Mouse (Mus musculus) bone marrow, adult 2 months (tissue): ENCODE measurements around the gene 4930583I09Rik. TPM values are rescaled to one million over a fixed set of nuclear protein-coding genes. Genes with fewer than 3 reads are reported as not detected.

Experiments used
- H3K27ac ChIP-seq: fragments of 200-500 bp; 2 replicates; pipeline ENCODE4 v1.5.1; 2012; ENCODE audit warnings: low read depth, mild to moderate bottlenecking, control low read depth, inconsistent platforms, low read length; ENCODE audit not compliant: control insufficient read depth, poor library complexity, insufficient read depth
- H3K4me1 ChIP-seq: fragments of 200-500 bp; 2 replicates; pipeline ENCODE4 v1.6.1; 2011; ENCODE audit warnings: low read length; ENCODE audit not compliant: control insufficient read depth, insufficient read depth
- H3K4me3 ChIP-seq: fragments of 200-500 bp; replicated peaks from 2 replicates; pipeline ENCODE3; 2011; ENCODE audit warnings: mild to moderate bottlenecking, low read depth, low read length, control low read depth; ENCODE audit not compliant: control insufficient read depth
- CTCF ChIP-seq: fragments of 200-500 bp; IDR thresholded peaks from 2 replicates; pipeline ENCODE4 v1.5.1; 2011; ENCODE audit warnings: low read length, control low read depth; ENCODE audit not compliant: control insufficient read depth, insufficient read depth
- POLR2A ChIP-seq: fragments of 200-500 bp; IDR thresholded peaks from 2 replicates; pipeline ENCODE4 v1.6.1; 2011; ENCODE audit warnings: low read depth, mild to moderate bottlenecking, control low read depth, low read length, borderline replicate concordance; ENCODE audit not compliant: control insufficient read depth
- WGBS: fragments of 180-500 bp; shearing (Covaris S2); methylation state at CpG from one replicate; pipeline ENCODE4 v1.1.7; 2018; 5-methylcytosine and 5-hydroxymethylcytosine counted together
- polyA plus RNA-seq: library from polyadenylated mRNA; stranded (reverse); fragments of >200 nt; gene quantifications from 2 replicates; pipeline ENCODE4 v1.2.4, GENCODE M21; 2011; ENCODE audit warnings: low replicate concordance; ENCODE audit not compliant: missing spikeins, insufficient read depth, insufficient read length

4930583I09Rik gene
- polyA plus RNA-seq, 1 experiment, result not detected

- Histone ChIP-seq H3K4me1 (no peaks in the 10 kb centered on the region), H3K4me3 (no peak overlapping the region), H3K27ac (no peak overlapping the region)
- TF ChIP-seq POLR2A (no peak), CTCF (no peak)
- WGBS, result 87% methylated on average over 3 of the region's 3 CpGs
Measured at GRCm38 (mm10) chr17:64789175-64789574, 46.7 kb downstream of the 4930583I09Rik start.

- TF ChIP-seq CTCF, result no peak
- H3K4me3 ChIP-seq, result no peak overlapping the region
- no peak overlapping the region for H3K27ac ChIP-seq
- no peaks in the 10 kb centered on the region for H3K4me1 ChIP-seq
- WGBS, result 82% methylated on average over 13 of the region's 13 CpGs
Measured at GRCm38 (mm10) chr17:64788301-64788700, 47.6 kb downstream of the 4930583I09Rik start.

GRCm38 (mm10) chr17:64785961-64786360 is 49.9 kb downstream of the 4930583I09Rik start:
- no peak overlapping the region for H3K4me3 ChIP-seq
- H3K27ac ChIP-seq, result no peak overlapping the region
- H3K4me1 ChIP-seq, result no peaks in the 10 kb centered on the region
- TF ChIP-seq CTCF (no peak), POLR2A (no peak)
- WGBS, result 79% methylated on average over 1 of the region's 1 CpGs

Other genes starting within 250 kb of the 4930583I09Rik start
- 8.0 and 22.5 TPM in 2 replicates for gene Man2a1, start 235.3 kb downstream of the 4930583I09Rik start, polyA plus RNA-seq